Mouse (Mus musculus) monocyte, adult 5-6 weeks (primary cell): ENCODE measurements around the gene Gm9936. TPM values are rescaled to one million over a fixed set of nuclear protein-coding genes. Genes with fewer than 3 reads are reported as not detected.
A peak's percentile ranks its signal among the peaks of the same experiment; 100 is the strongest.
"Not testable (repeated sequence)": the region's sequence is repeated elsewhere in the genome, so short reads cannot be mapped to it uniquely, and the experiment has no call there.

ENCODE experiments used
- ATAC-seq: fragments of 153-309, 156-312 bp; replicated peaks from 2 replicates; pipeline ENCODE4 v1.8.0; 2017; ENCODE audit warnings: mild to moderate bottlenecking; ENCODE audit not compliant: low TSS enrichment, insufficient number of reproducible peaks, severe bottlenecking, poor library complexity, low FRiP score
- total RNA-seq: library from RNA; stranded (forward); fragments of 200-1000, 200-491, 200-594 nt; gene quantifications from 3 replicates; pipeline ENCODE4 v1.2.3, GENCODE M21; 2017

Gm9936 gene
- total RNA-seq, result not detected in 3 replicates

DNA sequence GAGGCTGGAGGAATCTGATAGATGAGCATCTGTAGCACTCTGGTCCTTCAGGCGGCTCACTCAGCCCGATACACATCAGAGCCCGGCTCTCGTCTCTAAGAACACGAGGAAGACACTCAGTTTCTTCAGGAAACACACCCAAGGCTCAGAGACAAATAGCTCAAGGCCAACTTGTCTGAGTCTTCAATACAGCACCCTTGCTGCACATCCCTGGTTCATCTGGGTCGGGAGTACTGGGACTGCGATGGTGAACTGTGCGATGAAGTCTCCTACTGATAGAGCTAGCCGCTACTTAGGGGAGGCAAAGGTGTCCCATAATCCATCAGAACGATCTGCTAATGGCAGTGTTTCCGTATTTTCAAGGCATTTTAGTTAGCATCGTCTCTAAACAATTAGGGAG, at the start of gene Gm9936:
TSS of gene Gm9936 (minus strand) at position 101 of the 400 bp plus-strand sequence.
- no peak for ATAC-seq

DNA sequence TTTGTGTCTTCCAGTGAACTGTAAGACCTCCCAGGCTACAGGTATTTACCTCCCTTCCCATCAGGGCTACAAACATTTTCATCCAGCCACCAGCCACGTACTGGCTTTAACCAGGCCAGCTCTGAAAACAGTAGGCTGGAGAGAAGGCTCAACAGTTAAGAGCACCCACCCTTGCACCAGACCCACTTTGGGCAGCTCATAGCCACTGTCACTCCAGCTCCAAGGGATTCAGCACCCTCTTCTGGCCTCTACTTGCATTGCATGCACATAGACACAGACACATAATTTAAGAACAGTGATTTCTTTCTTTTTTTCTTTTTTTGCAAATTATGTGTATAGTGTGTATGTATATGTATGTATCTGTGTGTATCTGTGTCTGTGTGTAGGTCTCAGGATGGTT, 43.9 kb upstream of the Gm9936 start:
- peak; percentile 68 for ATAC-seq

DNA sequence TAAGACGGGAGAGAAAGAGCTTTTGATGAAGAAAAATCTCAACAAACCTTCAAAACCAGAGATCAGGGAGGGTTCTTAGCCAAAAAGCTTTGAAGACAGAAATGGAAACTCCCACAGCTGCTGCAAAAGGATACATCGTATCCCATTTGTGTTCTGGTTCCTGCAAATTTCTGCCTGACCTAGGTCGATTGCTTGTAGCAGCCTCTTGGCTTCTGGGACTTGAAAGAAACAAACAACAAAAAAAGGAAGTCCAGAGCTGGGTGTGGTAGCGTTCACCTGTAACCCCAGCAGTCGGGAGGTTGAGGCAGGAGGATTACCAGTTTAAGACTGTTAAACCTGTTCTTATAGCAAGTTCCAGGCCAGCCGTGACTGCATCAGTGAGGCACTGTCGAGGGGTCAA, 40.4 kb upstream of the Gm9936 start:
- ATAC-seq, result no peak

DNA sequence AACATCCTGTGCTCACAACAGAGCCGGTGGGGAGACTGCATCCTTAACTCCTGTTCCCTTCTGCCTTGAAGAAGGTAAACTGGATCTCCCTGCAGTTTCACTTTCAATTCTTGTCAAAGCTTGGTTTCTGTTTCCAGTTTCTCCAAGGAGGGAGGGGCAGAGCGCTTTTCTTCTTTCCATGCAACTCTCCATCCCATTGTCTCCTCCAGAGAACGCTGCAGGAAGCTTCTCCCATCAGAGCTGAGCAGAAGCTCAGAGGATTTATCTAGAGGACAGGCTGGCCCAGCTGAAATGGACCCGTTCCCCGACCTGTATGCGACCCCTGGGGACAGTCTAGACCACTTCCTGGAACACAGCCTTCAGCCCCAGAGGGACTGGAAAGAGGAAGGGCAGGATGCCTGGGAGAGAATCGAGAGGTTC, 38.9 kb upstream of the Gm9936 start:
- ATAC-seq, result no peak

DNA sequence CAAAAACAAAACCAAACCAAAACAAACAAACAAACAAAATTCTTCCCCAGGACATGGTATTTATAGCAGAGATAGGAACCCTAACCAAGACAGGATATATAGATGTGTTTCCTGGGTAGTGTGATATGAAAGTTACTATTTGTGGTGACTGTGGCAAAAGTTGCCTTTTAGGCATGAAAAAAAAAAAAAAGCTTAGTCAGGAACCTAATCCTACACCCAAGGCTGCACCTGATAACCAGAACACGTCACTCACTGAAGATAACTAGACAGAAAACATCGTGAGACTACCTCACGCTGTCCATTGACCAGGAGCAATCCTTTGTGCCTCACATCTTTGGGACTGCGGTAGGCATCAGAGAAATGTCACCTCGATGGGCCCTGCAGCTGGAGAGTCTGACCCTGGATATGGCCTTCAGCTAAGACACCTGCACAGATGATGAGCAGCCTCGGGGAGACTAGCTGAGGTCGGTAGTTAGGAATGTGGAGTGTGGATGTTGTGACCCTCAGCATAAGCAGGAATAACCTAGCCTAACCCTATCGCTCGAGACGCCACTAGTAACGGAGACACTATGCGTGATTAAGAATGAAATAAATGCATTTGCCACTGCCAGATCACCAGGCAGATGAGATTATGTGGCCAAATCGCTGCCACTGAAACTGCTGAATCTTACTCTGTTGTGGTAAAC, 38.3 kb upstream of the Gm9936 start, which contains the start of gene Oasl2:
TSS of gene Oasl2 (plus strand) at position 249 of the 686 bp plus-strand sequence.
- ATAC-seq, result peak; percentile 40; the same call in 1 of the 2 replicates

DNA sequence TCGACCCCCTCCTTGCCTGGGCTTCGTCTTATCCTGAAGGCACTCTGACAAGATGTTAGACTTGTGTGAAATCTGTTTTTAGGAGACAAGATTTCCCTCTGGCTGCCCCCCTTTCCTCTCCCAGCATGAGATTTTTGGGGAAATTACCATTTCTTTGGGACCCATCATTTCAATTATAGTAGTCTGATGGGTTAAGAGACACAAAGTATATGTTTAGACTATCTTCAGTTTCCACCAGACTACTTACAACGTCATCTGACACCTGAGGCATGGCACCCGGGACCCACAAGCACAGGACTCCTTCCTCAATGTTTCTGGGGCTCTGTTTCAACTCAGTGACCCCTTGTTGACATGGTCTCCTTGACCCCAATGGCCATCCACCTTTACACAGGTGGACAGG, 37.1 kb upstream of the Gm9936 start:
- no peak for ATAC-seq

DNA sequence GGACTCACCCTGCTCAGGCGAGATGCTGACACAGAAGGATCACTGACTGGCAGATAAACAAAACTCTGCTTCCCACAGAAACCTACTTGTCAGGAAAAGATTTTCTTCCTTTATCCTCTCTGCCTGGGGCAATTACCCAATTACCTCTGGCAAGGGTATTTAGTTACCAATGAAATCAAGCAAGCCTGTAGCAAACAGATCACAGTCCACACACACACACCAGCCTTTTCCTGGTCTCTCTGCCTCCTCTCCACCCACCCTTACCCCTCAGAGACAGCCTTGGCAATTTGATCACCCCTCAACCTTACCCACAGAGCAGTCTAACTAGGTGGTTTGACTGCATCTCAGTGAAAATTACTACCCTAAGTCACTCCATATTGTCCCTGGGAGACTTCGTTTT, 30.5 kb upstream of the Gm9936 start:
- ATAC-seq, result no peak

DNA sequence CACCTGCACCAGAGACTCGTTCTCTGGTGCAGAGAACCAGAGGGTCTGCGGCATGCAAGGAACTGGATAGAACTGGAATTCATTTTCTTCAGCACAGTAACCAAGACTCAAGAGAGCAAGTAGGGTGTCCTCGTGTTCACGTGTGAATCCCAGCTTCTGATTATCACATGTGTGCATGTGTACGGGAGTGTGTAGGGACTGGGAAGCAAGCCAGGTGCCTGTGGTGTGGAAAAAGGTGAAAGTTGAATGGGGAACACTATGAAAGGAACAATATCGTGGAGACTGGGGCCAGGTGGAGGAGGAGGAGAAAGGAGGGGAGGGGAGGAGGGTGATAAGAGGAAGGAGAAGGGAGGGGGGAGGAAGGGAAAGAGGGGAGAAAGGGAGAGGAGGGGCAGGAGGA, 28.3 kb upstream of the Gm9936 start:
- no peak for ATAC-seq

DNA sequence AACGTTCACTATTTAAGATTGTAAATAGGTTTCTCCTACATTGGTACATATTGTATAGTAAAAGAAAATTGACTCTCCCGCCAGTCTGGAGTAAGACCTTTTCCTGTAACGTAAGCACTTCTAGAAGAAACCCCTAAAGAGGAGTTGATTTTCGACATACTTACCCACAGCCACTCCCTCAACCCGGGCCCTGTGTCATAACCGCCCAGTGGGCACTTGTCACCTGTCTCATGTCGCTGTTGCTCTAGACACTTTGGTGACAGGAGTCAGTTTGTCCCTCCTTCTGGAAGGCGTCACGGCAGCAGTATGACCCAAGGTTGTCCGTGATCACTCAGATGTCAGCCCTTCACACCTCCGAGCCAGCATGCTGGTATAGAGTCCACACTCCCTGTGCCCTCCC, 24.5 kb upstream of the Gm9936 start:
- ATAC-seq, result no peak

DNA sequence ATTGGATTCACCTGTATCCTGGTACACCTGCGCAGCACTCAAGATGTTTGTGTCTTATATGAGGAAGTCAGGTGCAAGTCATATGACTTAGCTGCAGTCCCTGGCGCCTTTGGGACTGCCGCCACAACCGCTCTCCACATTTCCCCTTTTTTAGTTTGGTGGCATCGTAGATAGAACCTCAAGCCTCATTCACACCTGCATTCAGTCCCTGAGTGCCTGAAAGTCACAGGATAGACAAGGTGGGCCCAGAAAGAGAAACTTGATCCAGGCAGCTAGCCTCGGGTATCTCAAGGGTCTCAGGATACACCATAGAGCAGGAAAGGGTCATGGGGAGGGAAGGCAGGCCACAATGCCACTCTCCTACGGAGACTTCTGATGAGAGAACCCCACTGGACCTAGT, 23.8 kb upstream of the Gm9936 start:
- ATAC-seq, result not testable (repeated sequence)

DNA sequence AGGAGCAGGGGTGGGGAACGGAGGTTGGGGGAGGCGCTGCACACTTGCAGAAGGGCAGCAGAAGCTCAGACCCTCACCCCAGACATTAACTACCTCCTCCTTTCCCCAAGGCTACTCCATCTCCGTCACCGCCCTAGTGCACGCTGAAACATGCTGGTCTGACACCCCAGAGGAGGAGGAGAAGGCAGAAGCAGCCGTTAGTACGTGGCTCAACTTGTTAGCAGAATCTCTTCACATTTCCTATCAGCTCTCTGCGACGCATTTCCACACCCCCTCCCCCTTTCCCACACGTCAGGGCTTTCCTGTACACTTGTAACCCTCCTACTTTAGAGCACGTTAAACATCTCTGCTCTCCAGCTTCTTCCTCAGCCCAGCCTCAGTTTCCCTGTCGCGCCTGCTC, 20.9 kb upstream of the Gm9936 start:
- ATAC-seq, result no peak

DNA sequence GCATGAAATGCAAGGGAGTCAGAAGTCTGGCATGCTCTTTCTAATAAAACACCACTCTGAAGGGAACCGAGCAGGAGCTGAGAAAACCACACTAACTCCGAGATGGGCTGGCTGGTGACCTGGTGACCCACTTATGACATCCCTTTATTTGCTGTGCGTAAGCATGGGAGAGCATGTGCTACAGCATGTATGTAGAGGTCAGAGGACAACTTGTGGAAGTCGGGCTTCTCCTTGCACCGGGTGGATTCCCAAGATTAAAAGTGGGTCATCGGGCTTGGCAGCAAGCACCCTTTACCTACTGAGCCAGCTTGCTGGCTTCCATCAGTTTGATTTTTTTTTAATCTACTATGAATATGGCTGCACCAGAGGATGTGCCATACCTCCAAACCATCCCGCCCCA, 19.0 kb upstream of the Gm9936 start:
- ATAC-seq, result no peak

DNA sequence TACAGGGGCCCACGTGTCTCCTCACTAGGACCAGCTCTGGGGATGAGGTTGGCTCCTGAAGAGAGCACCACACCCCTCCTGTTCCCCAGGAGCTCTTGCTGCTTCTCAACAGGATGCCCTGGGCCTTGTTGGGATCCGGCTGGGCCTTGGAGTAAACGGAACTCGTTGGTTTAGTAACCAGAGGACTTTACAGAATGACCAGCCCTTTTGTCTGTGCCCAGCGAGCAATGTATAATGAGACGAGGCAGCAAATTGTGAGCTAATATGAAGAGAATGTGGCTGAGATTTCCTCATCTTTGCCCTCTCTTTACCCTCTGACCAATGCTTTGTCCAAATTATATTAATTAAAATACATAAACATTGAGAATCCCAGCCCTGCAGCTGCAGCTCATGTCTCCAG, 17.8 kb upstream of the Gm9936 start:
- ATAC-seq, result no peak

DNA sequence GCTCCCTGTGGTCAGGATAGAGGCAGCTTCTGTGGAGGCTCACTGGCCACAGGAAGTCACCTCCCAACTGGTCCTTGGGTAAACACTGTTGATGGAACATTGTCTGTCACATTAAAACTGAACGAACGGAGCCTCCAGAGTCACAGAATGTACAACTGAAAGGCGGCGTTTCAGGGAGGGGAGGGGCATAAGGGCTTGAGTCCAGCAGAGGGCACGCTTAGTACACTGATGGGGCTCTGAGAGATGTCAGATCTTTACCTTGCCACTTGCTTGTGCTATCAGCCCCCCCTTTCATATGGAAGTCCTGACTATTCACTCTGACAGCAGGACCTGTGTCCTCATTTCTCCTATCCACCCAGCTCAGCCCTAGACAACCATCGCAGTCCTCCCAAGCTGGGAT, 17.4 kb upstream of the Gm9936 start:
- no peak for ATAC-seq

DNA sequence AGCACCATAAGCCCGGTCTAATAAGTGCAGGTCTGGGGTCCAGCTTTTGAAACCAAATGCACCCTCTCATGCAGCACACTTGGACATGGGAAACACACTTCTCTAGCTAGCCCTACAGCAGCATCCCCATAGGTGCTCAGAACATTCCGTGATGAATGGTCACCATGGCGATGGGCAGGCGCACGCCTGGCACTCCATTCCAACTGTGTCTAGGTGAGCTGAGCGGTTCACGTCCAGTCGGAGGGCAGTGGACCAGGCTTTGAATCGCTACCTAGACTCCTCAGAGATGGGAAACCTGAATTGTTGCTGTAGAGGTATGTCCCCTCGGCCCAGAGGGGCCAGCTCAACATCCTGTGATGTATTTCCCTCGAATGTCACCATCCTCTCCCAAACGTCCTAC, 6.8 kb upstream of the Gm9936 start:
- ATAC-seq, result no peak

DNA sequence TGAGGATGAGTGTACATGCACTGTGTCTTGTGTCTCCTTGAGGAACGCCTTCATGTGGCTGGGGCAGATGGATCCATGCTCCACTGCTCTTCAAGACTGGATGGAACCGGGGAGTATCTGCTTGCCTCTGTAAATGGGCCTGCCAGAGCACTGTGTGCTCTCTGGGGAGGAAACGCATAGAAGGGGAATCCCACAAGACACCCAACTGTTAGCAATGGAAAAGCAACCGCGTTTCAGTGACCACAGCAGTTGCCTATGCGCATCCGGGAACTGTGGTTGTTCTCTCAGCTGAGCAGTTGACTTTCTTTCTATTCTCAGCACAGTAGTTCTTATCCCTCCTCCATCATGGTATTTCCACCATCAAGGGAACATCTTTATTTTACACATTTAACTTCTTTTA, 6.3 kb upstream of the Gm9936 start:
- peak; percentile 59; the same call in 1 of the 2 replicates for ATAC-seq

DNA sequence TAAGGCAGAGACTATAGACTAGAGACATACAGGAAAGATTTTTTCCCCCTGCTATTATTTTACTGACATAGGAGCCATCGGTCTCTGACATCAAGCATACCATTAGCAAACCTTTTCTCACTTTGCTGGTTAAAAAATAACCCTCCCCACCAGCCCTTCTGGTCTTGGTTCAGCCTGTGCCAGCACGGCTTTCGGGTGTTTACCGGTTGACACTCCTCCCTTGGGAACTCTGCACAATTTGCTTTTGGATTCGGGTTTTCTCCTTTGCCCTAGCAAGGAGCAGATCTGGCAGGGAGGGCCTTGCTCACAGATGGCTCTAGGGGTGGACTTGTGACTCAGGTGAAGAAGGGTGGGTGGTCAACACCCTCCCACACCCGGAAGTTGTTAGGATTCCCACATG, 3.2 kb upstream of the Gm9936 start:
- no peak for ATAC-seq

DNA sequence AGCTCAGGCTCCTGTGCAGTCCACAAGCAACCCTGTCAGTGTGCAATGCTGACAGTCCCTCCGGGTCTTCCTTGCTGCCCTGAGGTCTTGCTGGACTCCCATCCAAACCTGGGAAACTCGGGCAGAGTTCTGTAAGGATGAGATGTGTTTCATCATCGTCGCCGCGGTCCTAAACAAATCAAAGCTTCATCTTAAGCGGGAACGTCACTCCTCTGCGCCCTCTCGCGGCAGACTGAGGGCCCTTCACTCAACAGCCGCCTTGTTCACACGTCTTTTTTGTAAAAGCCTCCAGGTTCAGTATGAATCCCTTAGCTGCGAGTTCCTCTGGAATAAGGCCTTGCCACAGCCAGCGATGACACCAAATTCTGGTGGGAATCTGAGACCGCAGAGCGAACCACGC, 771 bp upstream of the Gm9936 start:
- peak; percentile 73 for ATAC-seq

DNA sequence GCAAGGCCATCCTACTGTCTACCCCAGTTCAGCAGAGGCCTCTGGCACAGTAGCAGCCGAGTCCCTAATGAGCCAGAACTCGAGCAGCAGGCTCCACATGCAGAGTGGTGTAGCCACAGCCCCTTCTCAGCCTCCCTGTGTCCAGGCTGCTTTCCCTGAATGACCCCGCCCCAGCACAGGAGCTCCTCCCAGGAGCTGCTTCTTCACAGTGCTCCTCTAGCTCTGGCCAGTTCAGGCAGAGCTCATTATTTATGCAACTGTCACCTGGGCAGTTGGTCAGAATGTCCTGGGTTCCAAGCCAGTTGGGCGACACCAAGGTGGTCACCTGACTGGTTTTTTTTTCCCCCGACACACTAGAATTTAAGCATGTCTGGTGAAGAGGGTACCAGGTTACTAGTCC, 5.1 kb downstream of the Gm9936 start, which contains the start of gene 4930519G04Rik:
TSS of gene 4930519G04Rik (plus strand) at position 301 of the 400 bp plus-strand sequence.
- not testable (repeated sequence) for ATAC-seq

DNA sequence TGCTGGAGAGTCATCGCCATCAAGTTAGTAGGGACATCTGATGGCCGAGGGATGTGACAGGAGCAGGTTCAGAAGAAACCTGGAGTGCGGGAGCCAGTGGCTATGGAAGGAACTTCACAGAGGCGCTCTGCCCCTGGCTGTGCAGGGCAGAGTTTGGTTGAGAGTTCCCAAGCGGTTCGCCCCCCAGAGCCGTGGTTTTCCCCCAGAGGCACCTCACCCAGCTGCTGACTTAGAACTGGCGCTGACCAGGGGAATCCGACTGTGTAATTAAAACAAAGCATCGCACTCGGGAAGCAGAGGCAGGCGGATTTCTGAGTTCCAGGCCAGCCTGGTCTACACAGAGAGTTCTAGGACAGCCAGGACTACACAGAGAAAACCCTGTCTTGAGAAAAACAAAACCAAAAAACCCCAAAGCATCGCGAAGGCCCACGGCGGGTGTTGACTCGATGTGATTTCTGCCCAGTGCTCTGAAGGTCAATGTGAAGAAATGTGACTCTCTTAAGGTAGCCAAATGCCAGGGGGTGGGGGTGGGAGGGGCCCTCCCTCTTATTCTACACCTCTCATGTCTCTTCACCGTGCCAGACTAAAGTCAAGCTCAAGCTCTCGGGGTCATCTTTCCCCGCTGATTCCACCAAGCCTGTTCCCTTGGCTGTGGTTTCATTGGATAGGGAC, 6.8 kb downstream of the Gm9936 start:
- no peak for ATAC-seq
